ENCODE assay signal across 12 mouse cellular contexts in genomic region chr2:115579976-115580375, GRCm38 (mm10). TPM values are rescaled to one million over a fixed set of nuclear protein-coding genes. Genes with fewer than 3 reads are reported as not detected.
DNase-seq lines count a peak whose midpoint lies in the region; ATAC-seq and TF ChIP-seq lines count a peak whose summit lies in the region.
"Had no signal": no experiment of that assay in that cellular context is flagged by ENCODE, and none has a peak within 500 bp of the region (broad histone marks: within the 10 kb centered on the region; RNA-seq: fewer than 3 reads in every experiment).

No protein-coding gene starts in this region.

- H3K4me3 ChIP-seq in forebrain, embryonic 12.5 days (replicated peaks): no peak overlapping the region
- H3K4me3 ChIP-seq in forebrain, embryonic 15.5 days: no peak overlapping the region; the same call in 1 of the 2 replicates
- H3K4me3 ChIP-seq in liver, embryonic 13.5 days (replicated peaks): 0 out of 2 replicates have a peak overlapping the region, but pooled peaks have one; percentile 30
- no peak overlapping the region for H3K4me3 ChIP-seq in liver, embryonic 11.5 days (ENCODE audit: low read depth, low read length)
- peak overlapping the region in 1 of 2 experiments; percentile 88; a peak in 2 of 4 replicates for H3K4me3 ChIP-seq in ES-E14 (ENCODE audit: insufficient read depth in 1 of 2, low read depth in 1 of 2, low read length in 2 of 2, poor library complexity in 1 of 2, severe bottlenecking in 1 of 2)

- no peak for ATAC-seq in forebrain, embryonic 12.5 days (ENCODE audit: low FRiP score)
- no peak for ATAC-seq in forebrain, embryonic 15.5 days (replicated peaks)
- ATAC-seq in liver, embryonic 13.5 days (ENCODE audit: low read depth): no peak
- ATAC-seq in liver, embryonic 11.5 days (replicated peaks; ENCODE audit: low FRiP score): no peak
- no peak for ATAC-seq in erythroid progenitor cell, adult 5-6 weeks (replicated peaks; ENCODE audit: low FRiP score, poor library complexity, severe bottlenecking)
- ATAC-seq: hindbrain, postnatal 0 days had no signal

- H3K4me2 ChIP-seq in forebrain, embryonic 12.5 days: peak overlapping the region; percentile 52
- H3K4me2 ChIP-seq in forebrain, embryonic 15.5 days (replicated peaks): no peak overlapping the region
- H3K4me2 ChIP-seq in liver, embryonic 13.5 days: peak overlapping the region; percentile 44
- no peak overlapping the region for H3K4me2 ChIP-seq in liver, embryonic 11.5 days

- H3K4me1 ChIP-seq in forebrain, embryonic 12.5 days: peaks cover 21% of the 10 kb centered on the region
- H3K4me1 ChIP-seq in forebrain, embryonic 15.5 days: peaks cover 32% of the 10 kb centered on the region
- H3K4me1 ChIP-seq in liver, embryonic 13.5 days (replicated peaks): peaks cover 29% of the 10 kb centered on the region
- peaks cover 8% of the 10 kb centered on the region for H3K4me1 ChIP-seq in liver, embryonic 11.5 days (replicated peaks; ENCODE audit: control insufficient read depth, insufficient read depth, low read length)
- H3K4me1 ChIP-seq in ES-E14 (ENCODE audit: control insufficient read depth in 2 of 2, insufficient read depth in 2 of 2, low read length in 2 of 2, poor library complexity in 1 of 2): peaks cover 3 to 11% of the 10 kb centered on the region in 2 experiments; a peak in 3 of 4 replicates

- 11% methylated on average over 6 of the region's 6 CpGs for WGBS in forebrain, embryonic 12.5 days
- 15% methylated on average over 6 of the region's 6 CpGs for WGBS in forebrain, embryonic 15.5 days
- 74% methylated on average over 6 of the region's 6 CpGs for WGBS in liver, embryonic 13.5 days (ENCODE audit: insufficient replicate concordance)
- 75% methylated on average over 6 of the region's 6 CpGs for WGBS in liver, embryonic 11.5 days

- in situ Hi-C loops in ES-E14 (cut with MboI; ENCODE audit: low sequenced_read_pairs in 2 of 2, unreplicated experiment in 2 of 2): loop anchor here in 1 of 2 experiments (25.0 kb wide), 1 partner anchor 482 kb away; the partner anchor contains the start of gene Meis2

- DNase-seq in liver, embryonic 13.5 days: no peak
- no peak for DNase-seq in liver, embryonic 11.5 days (ENCODE audit: low spot score)
- no peak for DNase-seq in ES-E14 (ENCODE audit: low read depth, low spot score)
- peak; percentile 42 for DNase-seq in hindlimb bud, embryonic 11.5 days (ENCODE audit: extremely low spot score, low read depth, low spot score)
- DNase-seq in adipocyte (ENCODE audit: low spot score): no peak
- DNase-seq: B cell, adult 2 months; cerebellum, adult 9-10 months; lung, postnatal 14 days had no signal

- no peak overlapping the region for H3K27ac ChIP-seq in forebrain, embryonic 12.5 days
- no peak overlapping the region for H3K27ac ChIP-seq in forebrain, embryonic 15.5 days (replicated peaks)
- no peak overlapping the region for H3K27ac ChIP-seq in liver, embryonic 13.5 days
- no peak overlapping the region for H3K27ac ChIP-seq in liver, embryonic 11.5 days (ENCODE audit: low read depth, low read length)
- H3K27ac ChIP-seq in ES-E14 (ENCODE audit: insufficient read depth, low read depth, low read length, poor library complexity, severe bottlenecking): no peak overlapping the region
- H3K27ac ChIP-seq: hindbrain, postnatal 0 days had no signal

- H3K9me3 ChIP-seq in forebrain, embryonic 12.5 days: no peaks in the 10 kb centered on the region
- no peaks in the 10 kb centered on the region for H3K9me3 ChIP-seq in forebrain, embryonic 15.5 days
- no peaks in the 10 kb centered on the region for H3K9me3 ChIP-seq in liver, embryonic 13.5 days (replicated peaks)
- H3K9me3 ChIP-seq in liver, embryonic 11.5 days (ENCODE audit: control insufficient read depth, low read length): no peaks in the 10 kb centered on the region
- no peaks in the 10 kb centered on the region for H3K9me3 ChIP-seq in ES-E14 (ENCODE audit: control insufficient read depth, insufficient read depth, low read depth, low read length)

- no peaks in the 10 kb centered on the region for H3K36me3 ChIP-seq in forebrain, embryonic 12.5 days (replicated peaks)
- no peaks in the 10 kb centered on the region for H3K36me3 ChIP-seq in forebrain, embryonic 15.5 days
- H3K36me3 ChIP-seq in liver, embryonic 13.5 days: no peaks in the 10 kb centered on the region
- H3K36me3 ChIP-seq in liver, embryonic 11.5 days (ENCODE audit: control insufficient read depth, insufficient read depth, low read length): no peaks in the 10 kb centered on the region
- H3K36me3 ChIP-seq in ES-E14 (ENCODE audit: control insufficient read depth, insufficient read depth, low read length, poor library complexity, severe bottlenecking): no peaks in the 10 kb centered on the region

- no peak overlapping the region for H3K9ac ChIP-seq in forebrain, embryonic 12.5 days
- no peak overlapping the region for H3K9ac ChIP-seq in forebrain, embryonic 15.5 days (replicated peaks)
- H3K9ac ChIP-seq in liver, embryonic 13.5 days: no peak overlapping the region
- no peak overlapping the region for H3K9ac ChIP-seq in liver, embryonic 11.5 days (ENCODE audit: low read depth, low read length)
- no peak overlapping the region for H3K9ac ChIP-seq in ES-E14 (ENCODE audit: insufficient read depth, low read depth, low read length, poor library complexity, severe bottlenecking)

- H3K27me3 ChIP-seq in forebrain, embryonic 12.5 days: no peaks in the 10 kb centered on the region
- no peaks in the 10 kb centered on the region for H3K27me3 ChIP-seq in forebrain, embryonic 15.5 days
- H3K27me3 ChIP-seq in liver, embryonic 13.5 days: no peaks in the 10 kb centered on the region
- no peaks in the 10 kb centered on the region for H3K27me3 ChIP-seq in liver, embryonic 11.5 days (replicated peaks; ENCODE audit: control insufficient read depth, insufficient read depth, low read length)

TF ChIP-seq in ES-E14, 5 proteins besides CTCF, POLR2A, EP300 and RAD21:
- no peak for TF ChIP-seq MAFK (IDR thresholded peaks at IDR 0.05; ENCODE audit: insufficient read depth, low read depth, low read length)
- TF ChIP-seq ZNF384 (IDR thresholded peaks at IDR 0.05; ENCODE audit: low read depth, low read length): 0 out of 2 replicates have a peak, but pooled peaks have one; percentile 6

RNA-seq across cellular contexts. Expression of gene BC052040, which starts 1.5 kb away (rescaled TPM):
- polyA plus RNA-seq in forebrain, embryonic 12.5 days (2016; fragmentation: Nextera tagmentation; extraction: Ambion mirVana): 22.7 and 26.3 TPM in 2 replicates
- polyA plus RNA-seq in forebrain, embryonic 15.5 days (2015; fragmentation: Nextera tagmentation; extraction: Ambion mirVana): 16.3 and 17.1 TPM in 2 replicates
- 6.5 and 9.9 TPM in 2 replicates for polyA plus RNA-seq in liver, embryonic 13.5 days (2015; fragmentation: Nextera tagmentation; extraction: Ambion mirVana)
- polyA plus RNA-seq in liver, embryonic 11.5 days (2014; fragmentation: Nextera tagmentation; extraction: Ambion mirVana): 13.8 and 13.9 TPM in 2 replicates
- total RNA-seq in ES-E14 (2012; rRNA removed): 7.2 and 7.9 TPM in 2 replicates
- total RNA-seq in erythroid progenitor cell, adult 5-6 weeks (2015; ENCODE audit: low replicate concordance): 20.5 and 28.1 TPM in 2 replicates
- total RNA-seq in erythroid progenitor cell, adult 5-6 weeks (2017; ENCODE audit: low replicate concordance): 10.0 and 13.9 TPM in 2 replicates

Comparison
In these comparisons a context has a peak if more than half of its experiments do, and no peak if none do; other contexts are left out.
1. H3K4me2 ChIP-seq: peak in forebrain, embryonic 12.5 days (single experiment) and liver, embryonic 13.5 days (single experiment); none in forebrain, embryonic 15.5 days (single experiment) and liver, embryonic 11.5 days (single experiment).